Mouse (Mus musculus) liver, adult 2 months (tissue): ENCODE measurements around the gene Mpp2.

Experiments used
- CTCF ChIP-seq: fragments of 200-500 bp; IDR thresholded peaks from 2 replicates; pipeline ENCODE4 v1.5.1; 2011; ENCODE audit warnings: low read depth, low read length, control low read depth
- POLR2A ChIP-seq: fragments of 200-500 bp; IDR thresholded peaks from 2 replicates; pipeline ENCODE4 v1.6.1; 2011; ENCODE audit warnings: low read length, control low read depth; ENCODE audit not compliant: insufficient read depth; ENCODE audit errors: extremely low read depth

DNA sequence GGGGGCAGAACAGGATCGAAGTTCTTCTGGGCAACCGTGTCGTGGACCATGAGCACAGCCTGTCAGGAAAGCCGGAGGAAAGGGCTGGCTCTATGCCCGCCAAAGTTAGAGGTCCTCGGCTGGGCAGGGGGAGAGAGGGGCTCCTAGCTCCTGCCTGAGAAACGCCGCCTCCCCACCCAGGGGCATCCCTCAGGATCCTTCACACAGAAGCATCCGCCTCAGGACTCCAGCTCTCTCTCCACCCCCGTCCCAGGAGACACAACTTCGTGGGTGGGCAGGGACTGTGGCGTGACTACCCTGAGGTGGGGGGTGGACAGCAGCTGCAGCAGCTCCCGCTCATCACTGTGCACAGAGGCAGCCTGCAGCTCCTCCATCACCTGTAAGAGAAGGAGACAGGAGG is 64.9 kb downstream of the Mpp2 start:
- no peak for TF ChIP-seq POLR2A
- TF ChIP-seq CTCF = no peak
